Mouse (Mus musculus): ENCODE results near the gene Sdsl. TPM values are rescaled to one million over a fixed set of nuclear protein-coding genes. Genes with fewer than 3 reads are reported as not detected.

The Sdsl gene
- polyA plus RNA-seq, 1 experiment from 2014 or later = 6.7 TPM

- Histone ChIP-seq H3K4me2 (no peak overlapping the region), H3K27me3 (no peaks in the 10 kb centered on the region), H3K9me3 (no peaks in the 10 kb centered on the region), H3K4me3 (no peak overlapping the region), H3K36me3 (peaks cover 71% of the 10 kb centered on the region), H3K4me1 (replicated peaks) (peaks cover 30% of the 10 kb centered on the region; the same call in 1 of the 2 replicates), H3K9ac (no peak overlapping the region), H3K27ac (no peak overlapping the region)
- ATAC-seq (ENCODE audit: low FRiP score) = no peak
- 65% methylated on average over 11 of the region's 11 CpGs for WGBS
These were observed 19.8 kb upstream of the Sdsl start for GRCm38 (mm10) chr5:120492437-120492836.

- 78% methylated on average over 8 of the region's 8 CpGs for WGBS
- H3K4me1 ChIP-seq (replicated peaks) = peaks cover 30% of the 10 kb centered on the region; the same call in 1 of the 2 replicates
- peaks cover 76% of the 10 kb centered on the region for H3K36me3 ChIP-seq
- H3K27ac ChIP-seq = peak overlapping the region; percentile 46; the same call in 1 of the 2 replicates
- no peak overlapping the region for H3K4me2 ChIP-seq
- no peaks in the 10 kb centered on the region for H3K27me3 ChIP-seq
- H3K9ac ChIP-seq = 0 out of 2 replicates have a peak overlapping the region, but pooled peaks have one; percentile 4
- H3K4me3 ChIP-seq = no peak overlapping the region
- peak; percentile 37; the same call in 1 of the 2 replicates for ATAC-seq (ENCODE audit: low FRiP score)
- no peaks in the 10 kb centered on the region for H3K9me3 ChIP-seq
These were observed 18.1 kb upstream of the Sdsl start for GRCm38 (mm10) chr5:120490679-120491192.

- peaks cover 9% of the 10 kb centered on the region; the same call in 1 of the 2 replicates for H3K4me1 ChIP-seq (replicated peaks)
- no peaks in the 10 kb centered on the region for H3K9me3 ChIP-seq
- H3K9ac ChIP-seq = no peak overlapping the region
- WGBS = 88% methylated on average over 8 of the region's 8 CpGs
- no peak overlapping the region for H3K27ac ChIP-seq
- H3K4me3 ChIP-seq = no peak overlapping the region
- H3K4me2 ChIP-seq = no peak overlapping the region
- peaks cover 79% of the 10 kb centered on the region for H3K36me3 ChIP-seq
- no peak for ATAC-seq (ENCODE audit: low FRiP score)
- H3K27me3 ChIP-seq = no peaks in the 10 kb centered on the region
These were observed 15.2 kb upstream of the Sdsl start for GRCm38 (mm10) chr5:120487844-120488243.

- H3K36me3 ChIP-seq = peaks cover 51% of the 10 kb centered on the region
- 85% methylated on average over 19 of the region's 19 CpGs for WGBS
- H3K9ac ChIP-seq = no peak overlapping the region
These were observed 10.8 kb upstream of the Sdsl start for GRCm38 (mm10) chr5:120483399-120483798.

GRCm38 (mm10) chr5:120481205-120481604 lies 8.6 kb upstream of the Sdsl start:
- H3K4me3 ChIP-seq = no peak overlapping the region
- H3K9me3 ChIP-seq = no peaks in the 10 kb centered on the region
- WGBS = 55% methylated on average over 9 of the region's 9 CpGs
- peaks cover 30% of the 10 kb centered on the region for H3K36me3 ChIP-seq
- no peak overlapping the region for H3K9ac ChIP-seq
- ATAC-seq (ENCODE audit: low FRiP score) = no peak
- peaks cover 2% of the 10 kb centered on the region; the same call in 1 of the 2 replicates for H3K4me1 ChIP-seq (replicated peaks)
- no peak overlapping the region for H3K4me2 ChIP-seq
- H3K27ac ChIP-seq = no peak overlapping the region
- H3K27me3 ChIP-seq = peaks cover 17% of the 10 kb centered on the region; the same call in 1 of the 2 replicates

More at GRCm38 (mm10) chr5:120483399-120483798, 10.8 kb upstream of the Sdsl start:
- no peaks in the 10 kb centered on the region; the same call in 1 of the 2 replicates for H3K4me1 ChIP-seq (replicated peaks)
- no peak for ATAC-seq (ENCODE audit: low FRiP score)
- H3K27ac ChIP-seq = no peak overlapping the region
- 0 out of 2 replicates have a peak, but pooled peaks cover 2% of the 10 kb centered on the region for H3K27me3 ChIP-seq
- H3K4me2 ChIP-seq = no peak overlapping the region
- no peak overlapping the region for H3K4me3 ChIP-seq
- no peaks in the 10 kb centered on the region for H3K9me3 ChIP-seq

GRCm38 (mm10) chr5:120479538-120479937 lies 6.9 kb upstream of the Sdsl start:
- WGBS = 68% methylated on average over 4 of the region's 4 CpGs
- peaks cover 5% of the 10 kb centered on the region; the same call in 1 of the 2 replicates for H3K4me1 ChIP-seq (replicated peaks)
- H3K9ac ChIP-seq = no peak overlapping the region
- H3K4me3 ChIP-seq = no peak overlapping the region
- no peak overlapping the region for H3K4me2 ChIP-seq
- peaks cover 13% of the 10 kb centered on the region for H3K36me3 ChIP-seq
- no peak overlapping the region for H3K27ac ChIP-seq
- ATAC-seq (ENCODE audit: low FRiP score) = no peak
- no peaks in the 10 kb centered on the region for H3K9me3 ChIP-seq
- H3K27me3 ChIP-seq = peaks cover 20% of the 10 kb centered on the region; the same call in 1 of the 2 replicates

- Histone ChIP-seq H3K36me3 (no peaks in the 10 kb centered on the region), H3K9ac (no peak overlapping the region), H3K27me3 (peaks cover 20% of the 10 kb centered on the region; the same call in 1 of the 2 replicates), H3K4me1 (replicated peaks) (peaks cover 5% of the 10 kb centered on the region; the same call in 1 of the 2 replicates), H3K9me3 (no peaks in the 10 kb centered on the region), H3K4me2 (no peak overlapping the region), H3K4me3 (no peak overlapping the region), H3K27ac (no peak overlapping the region)
- WGBS = 86% methylated on average over 5 of the region's 5 CpGs
- ATAC-seq (ENCODE audit: low FRiP score) = no peak
These were observed 5.4 kb upstream of the Sdsl start for GRCm38 (mm10) chr5:120477993-120478392.

GRCm38 (mm10) chr5:120476296-120476695 lies 3.7 kb upstream of the Sdsl start, which contains the start of gene Sds:
TSS of gene Sds (plus strand) at chr5:120476526.
- H3K4me3 ChIP-seq = no peak within 1 kb of the TSS
- H3K36me3 ChIP-seq = no peaks in the 10 kb centered on the region
- H3K27me3 ChIP-seq = peaks cover 23% of the 10 kb centered on the region; the same call in 1 of the 2 replicates
- H3K4me2 ChIP-seq = no peak within 1 kb of the TSS
- no peak within 1 kb of the TSS for H3K27ac ChIP-seq
- H3K9me3 ChIP-seq = no peaks in the 10 kb centered on the region
- no peak for ATAC-seq (ENCODE audit: low FRiP score)
- WGBS = 13% methylated on average over 13 of the region's 13 CpGs
- H3K4me1 ChIP-seq (replicated peaks) = peaks cover 5% of the 10 kb centered on the region; the same call in 1 of the 2 replicates
- H3K9ac ChIP-seq = 0 out of 2 replicates have a peak within 1 kb of the TSS, but pooled peaks have one; percentile 5

- ATAC-seq (ENCODE audit: low FRiP score) = no peak
- Histone ChIP-seq H3K9me3 (no peaks in the 10 kb centered on the region), H3K4me2 (no peak overlapping the region), H3K36me3 (no peaks in the 10 kb centered on the region), H3K4me1 (replicated peaks) (peaks cover 5% of the 10 kb centered on the region; the same call in 1 of the 2 replicates), H3K27ac (no peak overlapping the region), H3K9ac (0 out of 2 replicates have a peak overlapping the region, but pooled peaks have one; percentile 5), H3K27me3 (peaks cover 23% of the 10 kb centered on the region; the same call in 1 of the 2 replicates), H3K4me3 (no peak overlapping the region)
- WGBS = 55% methylated on average over 8 of the region's 8 CpGs
These were observed 3.3 kb upstream of the Sdsl start for GRCm38 (mm10) chr5:120475861-120476260.

- H3K4me3 ChIP-seq = no peak overlapping the region
- H3K4me1 ChIP-seq (replicated peaks) = 0 out of 2 replicates have a peak, but pooled peaks cover 5% of the 10 kb centered on the region
- H3K9me3 ChIP-seq = no peaks in the 10 kb centered on the region
- no peak for ATAC-seq (ENCODE audit: low FRiP score)
- H3K27me3 ChIP-seq = peaks cover 21% of the 10 kb centered on the region; the same call in 1 of the 2 replicates
- no peaks in the 10 kb centered on the region for H3K36me3 ChIP-seq
- no peak overlapping the region for H3K9ac ChIP-seq
- 95% methylated on average over 2 of the region's 2 CpGs for WGBS
- no peak overlapping the region for H3K4me2 ChIP-seq
- no peak overlapping the region for H3K27ac ChIP-seq
These were observed 751 bp upstream of the Sdsl start for GRCm38 (mm10) chr5:120473361-120473760.

- H3K36me3 ChIP-seq = no peaks in the 10 kb centered on the region
- 49% methylated on average over 4 of the region's 4 CpGs for whole genome bisulfite sequencing
- H3K4me2 ChIP-seq = no peak overlapping the region
- no peak overlapping the region for H3K4me3 ChIP-seq
- peaks cover 9% of the 10 kb centered on the region; the same call in 1 of the 2 replicates for H3K27me3 ChIP-seq
- H3K9ac ChIP-seq = no peak overlapping the region
- H3K9me3 ChIP-seq = no peaks in the 10 kb centered on the region
- no peak overlapping the region for H3K27ac ChIP-seq
- ATAC-seq (ENCODE audit: low FRiP score) = no peak
- peaks cover 10% of the 10 kb centered on the region; the same call in 1 of the 2 replicates for H3K4me1 ChIP-seq (replicated peaks)
These were observed 1.1 kb downstream of the Sdsl start for GRCm38 (mm10) chr5:120471538-120471937.

- H3K4me3 ChIP-seq = no peak overlapping the region
- H3K27ac ChIP-seq = no peak overlapping the region
- 93% methylated on average over 6 of the region's 6 CpGs for WGBS
- no peaks in the 10 kb centered on the region for H3K36me3 ChIP-seq
- H3K4me2 ChIP-seq = no peak overlapping the region
- no peaks in the 10 kb centered on the region for H3K9me3 ChIP-seq
- no peak overlapping the region for H3K9ac ChIP-seq
- H3K4me1 ChIP-seq (replicated peaks) = peaks cover 6% of the 10 kb centered on the region; the same call in 1 of the 2 replicates
- no peak for ATAC-seq (ENCODE audit: low FRiP score)
- 0 out of 2 replicates have a peak, but pooled peaks cover 2% of the 10 kb centered on the region for H3K27me3 ChIP-seq
These were observed 3.8 kb downstream of the Sdsl start for GRCm38 (mm10) chr5:120468830-120469229.

Data from hindbrain, embryonic 13.5 days (tissue).